Mouse (Mus musculus) MEL (cell line): ENCODE data around the gene Egflam.

Experiments
- CHD1 ChIP-seq: IDR thresholded peaks from 2 replicates; pipeline ENCODE4 v1.6.1; 2012; ENCODE audit warnings: low read depth, mild to moderate bottlenecking, inconsistent platforms, low read length, improper control_type of control experiment
- CTCF ChIP-seq, 3 experiments: IDR thresholded peaks in 2 of 3; conservative IDR thresholded peaks in 1 of 3; 2 replicates each; pipeline ENCODE4 v1.5.1; 2011 to 2012; ENCODE audit warnings: low read length in 3 of 3, low read depth in 2 of 3, mild to moderate bottlenecking in 2 of 3, improper control_type of control experiment in 1 of 3, inconsistent platforms in 1 of 3, mixed read lengths in 1 of 3, moderate library complexity in 1 of 3; ENCODE audit not compliant: control insufficient read depth in 1 of 3, insufficient read depth in 1 of 3, poor library complexity in 1 of 3, severe bottlenecking in 1 of 3
- KAT2A ChIP-seq: conservative IDR thresholded peaks from 2 replicates; pipeline ENCODE4 v1.6.1; 2012; ENCODE audit warnings: low read depth, low read length, improper control_type of control experiment, inconsistent platforms
- NRF1 ChIP-seq: IDR thresholded peaks from 2 replicates; pipeline ENCODE4 v1.6.1; 2014; ENCODE audit warnings: low read depth, mild to moderate bottlenecking, inconsistent platforms, low read length, improper control_type of control experiment, moderate library complexity; ENCODE audit not compliant: poor library complexity, insufficient read depth, severe bottlenecking

GRCm38 (mm10) chr15:7292854-7293253 lies 105.3 kb downstream of the Egflam start:
- TF ChIP-seq CTCF (IDR thresholded peaks at IDR 0.05 in 2 of 3, conservative IDR thresholded peaks at IDR 0.05 in 1 of 3; ENCODE audit: control insufficient read depth in 1 of 3, insufficient read depth in 1 of 3, low read depth in 2 of 3, low read length in 3 of 3, poor library complexity in 1 of 3, severe bottlenecking in 1 of 3) (no peak), CHD1 (no peak), NRF1 (no peak), KAT2A (no peak)
